Mouse (Mus musculus): Measurements from ENCODE around the gene Smyd2.

Gene Smyd2

DNA sequence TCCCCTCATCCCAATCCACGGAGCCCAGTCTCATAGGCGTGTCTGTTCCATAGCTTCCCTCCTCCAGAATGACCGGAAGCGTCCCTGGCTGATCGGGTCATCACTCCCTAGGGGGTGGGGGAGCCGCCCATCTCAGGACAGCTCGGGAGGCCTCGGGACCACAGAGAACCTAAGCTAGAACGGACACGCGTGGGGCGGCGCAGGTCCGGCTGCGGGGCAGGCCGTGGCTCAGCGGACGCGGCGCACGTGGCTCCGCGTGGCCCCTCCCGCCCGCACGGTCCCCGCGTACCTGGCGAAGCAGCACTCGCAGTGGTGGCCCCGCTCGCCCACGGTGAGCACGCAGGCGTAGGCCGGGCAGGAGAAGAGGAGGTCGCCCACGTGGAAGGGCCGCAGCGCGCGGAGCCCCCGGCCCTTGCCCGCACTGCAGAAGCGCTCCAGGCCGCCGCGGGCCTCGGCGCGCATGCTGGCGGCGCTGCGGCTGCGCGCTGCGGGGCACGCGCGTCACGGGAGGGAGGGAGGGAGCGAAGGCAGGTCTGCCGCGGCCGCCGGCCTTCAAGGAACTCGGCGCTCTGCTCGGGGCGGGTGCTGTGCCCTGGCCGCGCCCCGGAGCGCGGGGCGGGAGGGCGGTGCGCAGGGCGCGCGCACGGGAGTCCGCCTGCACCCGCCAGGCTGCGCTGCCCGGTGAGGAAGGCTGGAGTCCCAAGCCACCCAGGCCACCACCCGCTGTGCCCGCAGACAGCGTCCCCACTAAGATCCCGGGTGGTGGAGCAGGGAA is at the start of gene Smyd2:
Smyd2 (minus strand) TSS at position 546 of the 775 bp plus-strand sequence.
- DNase-seq: peak; percentile 47 to 73

- DNase-seq: no peak
These were observed 48.2 kb upstream of the Smyd2 start for GRCm38 (mm10) chr1:189970381-189970780.

- no peak for DNase-seq
These were observed 45.9 kb upstream of the Smyd2 start for GRCm38 (mm10) chr1:189968027-189968426.

DNA sequence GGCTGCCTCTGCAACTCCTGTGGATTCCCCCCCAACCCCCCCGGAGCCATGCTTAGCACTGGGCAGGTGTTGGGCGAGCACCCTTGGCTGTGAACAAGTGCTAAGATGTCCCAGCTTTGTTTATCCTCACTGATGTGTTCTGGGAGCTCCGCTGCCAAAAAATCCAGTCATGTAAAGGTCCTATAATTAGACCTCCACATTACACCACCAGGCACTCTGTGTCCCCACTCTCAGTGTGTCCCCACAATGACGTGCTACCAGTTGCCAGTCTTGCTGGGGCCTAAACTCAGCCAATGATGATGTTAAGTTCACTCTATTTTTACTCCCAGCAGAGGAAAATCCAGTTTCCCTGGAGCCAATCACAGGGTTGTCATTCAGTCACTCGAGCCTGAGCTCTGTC is 38.3 kb upstream of the Smyd2 start:
- DNase-seq: no peak

- DNase-seq: no peak
These were observed 37.6 kb upstream of the Smyd2 start for GRCm38 (mm10) chr1:189959802-189960201.

DNA sequence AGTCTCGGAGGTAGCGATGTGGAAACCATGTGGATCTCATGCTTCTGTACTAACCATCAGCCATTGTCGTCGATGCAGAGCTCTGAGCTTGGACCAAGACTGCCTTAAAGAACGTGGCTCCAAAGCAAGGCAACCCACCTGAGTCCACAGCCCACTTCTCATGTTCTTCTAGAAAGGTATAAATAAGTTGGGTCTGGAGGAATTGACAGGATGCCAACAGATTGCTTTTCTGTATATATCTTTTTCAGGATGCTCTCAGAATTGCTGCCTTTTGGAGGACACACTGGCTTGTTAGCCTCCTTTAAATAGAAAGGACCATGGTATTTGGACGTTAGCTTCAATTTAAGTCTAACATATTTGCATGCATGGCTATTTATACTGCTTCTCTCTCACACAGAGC is 29.7 kb upstream of the Smyd2 start:
- no peak for DNase-seq

DNA sequence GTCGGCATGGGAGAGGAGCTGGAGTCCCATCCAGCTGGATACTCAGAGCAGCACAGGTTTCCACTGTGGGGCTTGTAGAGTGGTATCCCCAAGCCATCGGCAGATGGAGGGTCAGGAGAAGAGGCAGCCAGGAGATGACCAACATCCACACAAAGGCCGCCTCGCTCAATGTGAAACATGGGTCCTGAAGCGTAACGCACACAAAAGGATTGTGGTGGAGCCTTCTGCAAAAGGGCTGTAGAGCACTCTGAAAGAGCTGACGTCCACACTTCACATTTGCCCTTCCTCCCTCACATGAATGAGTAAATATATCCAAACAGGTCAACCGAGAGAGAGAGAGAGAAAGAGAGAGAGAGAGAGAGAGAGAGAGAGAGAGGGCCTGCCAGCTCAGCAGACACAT is 25.2 kb upstream of the Smyd2 start:
- DNase-seq: no peak

DNA sequence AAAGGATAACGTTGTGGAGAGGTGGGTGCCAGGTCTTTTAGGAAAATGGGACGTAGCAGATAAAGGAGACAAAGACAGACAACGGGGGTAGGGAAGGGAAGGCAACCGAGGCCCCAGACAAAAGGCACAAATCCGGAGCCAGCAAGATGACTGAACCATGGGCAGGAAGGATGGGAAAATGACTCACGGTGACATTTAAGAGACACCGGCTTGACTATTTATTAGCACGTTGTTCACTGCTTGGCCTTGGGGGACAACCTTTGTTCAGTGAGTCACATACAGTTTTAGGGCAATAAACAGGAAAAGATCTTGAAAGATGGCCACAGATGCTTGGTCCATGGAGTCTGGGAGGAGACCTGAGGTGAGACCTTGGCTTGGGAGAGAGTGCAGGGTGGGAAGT is 24.0 kb upstream of the Smyd2 start:
- DNase-seq: no peak

GRCm38 (mm10) chr1:189941786-189942185 is 19.6 kb upstream of the Smyd2 start:
- DNase-seq: no peak

DNA sequence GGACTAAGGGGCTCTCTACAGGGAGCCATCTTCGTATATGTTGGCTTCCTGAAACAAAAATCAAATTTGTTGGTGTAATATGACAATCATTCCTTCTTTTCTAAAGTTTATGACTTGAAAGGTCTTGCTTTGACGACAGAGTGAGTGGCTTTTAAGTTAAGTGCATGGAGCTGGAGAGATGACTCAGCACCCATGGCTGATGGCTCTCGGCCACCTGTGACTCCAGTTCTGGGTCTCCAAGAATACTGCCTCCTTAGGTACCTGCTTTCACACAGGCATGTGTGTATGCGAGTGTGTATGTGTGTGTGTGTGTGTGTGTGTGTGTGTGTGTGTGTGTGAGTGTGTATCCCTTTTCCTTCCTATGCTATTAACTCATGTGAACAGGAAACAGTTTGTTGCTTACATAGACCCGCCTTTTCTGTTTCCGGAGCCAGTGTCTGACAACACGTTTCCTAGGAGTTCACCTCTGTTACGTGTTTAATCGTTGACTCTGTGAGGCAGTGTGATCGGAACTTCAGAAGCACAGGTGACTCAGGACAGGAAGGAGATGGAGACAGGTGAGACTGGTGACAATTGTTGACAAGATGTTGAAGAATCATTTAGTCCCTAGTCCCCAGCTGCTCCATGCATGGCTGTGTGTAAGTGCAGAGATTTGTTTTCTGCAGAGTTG is 14.4 kb upstream of the Smyd2 start:
- DNase-seq: no peak

DNA sequence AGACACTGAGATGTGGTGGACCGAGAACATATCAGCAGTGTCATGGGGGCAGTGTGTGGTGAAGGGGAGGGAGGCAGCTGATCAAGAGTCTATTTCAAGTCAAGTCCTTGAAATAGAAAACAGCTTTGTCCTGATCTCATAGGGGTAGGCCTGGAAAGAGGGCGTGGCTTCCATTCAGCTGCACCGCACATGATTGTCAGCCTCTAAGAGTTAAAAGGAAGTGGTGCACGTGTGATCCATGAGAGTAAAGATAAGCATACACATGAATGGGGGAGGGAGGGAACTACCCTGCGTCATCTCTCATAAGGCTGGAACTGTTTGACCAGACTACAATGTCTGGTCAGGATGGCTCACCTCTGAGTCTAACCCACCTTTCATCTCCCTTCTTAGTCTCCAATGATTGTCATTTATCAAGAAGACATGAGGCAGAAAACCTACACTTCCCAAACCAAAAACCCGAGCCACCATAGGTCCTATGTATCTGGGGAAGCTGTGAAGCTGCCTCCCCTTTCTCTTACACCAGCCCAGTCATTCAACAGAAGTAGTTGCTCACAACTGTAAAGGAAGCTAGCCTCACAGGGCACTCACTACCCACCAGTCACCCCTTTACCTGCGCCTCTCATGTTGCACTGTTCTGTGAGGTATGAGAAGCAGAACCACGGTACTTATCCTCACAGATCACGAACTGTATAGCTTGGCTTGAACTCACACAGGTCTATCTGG is 11.5 kb upstream of the Smyd2 start:
- peak in 1 of 2 experiments; percentile 42 for DNase-seq

DNA sequence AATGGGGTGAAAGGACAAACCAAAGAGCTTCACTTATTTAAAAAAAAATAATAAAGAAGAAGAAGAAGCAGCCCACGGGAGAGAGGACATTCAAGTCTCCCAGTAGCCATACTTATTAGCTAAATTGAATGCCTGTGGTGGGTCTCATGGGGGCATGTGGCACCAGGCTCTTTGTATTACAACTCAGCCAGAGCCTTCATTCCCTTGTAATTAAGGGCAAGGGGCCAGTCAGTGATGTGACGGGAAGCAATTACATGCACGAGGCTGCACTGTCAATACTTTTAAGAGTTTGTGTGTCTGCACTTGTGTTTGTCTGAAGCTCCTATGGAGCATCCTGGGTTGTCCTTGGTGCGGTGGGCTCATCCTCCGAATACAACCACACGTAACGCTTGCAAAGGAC is 10.8 kb upstream of the Smyd2 start:
- no peak for DNase-seq

DNA sequence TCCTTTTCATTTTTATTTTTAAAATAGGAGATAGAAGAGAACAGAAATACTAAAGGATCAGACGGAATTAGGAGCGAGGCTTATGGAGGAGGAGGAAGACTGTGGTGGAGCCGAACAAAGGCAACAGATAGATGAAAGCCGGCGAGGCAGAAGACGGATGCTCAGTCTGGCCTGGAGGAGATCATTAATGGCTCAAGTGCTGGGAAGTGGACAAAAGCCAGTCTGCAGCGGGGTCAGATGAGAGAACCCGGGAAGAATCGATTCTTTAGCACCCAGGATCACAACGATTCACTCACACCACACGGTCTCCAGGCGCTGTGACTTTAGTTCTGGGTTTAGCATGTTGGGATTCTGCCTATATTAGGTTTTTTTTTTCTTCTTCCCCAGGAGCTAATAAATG is 10.0 kb upstream of the Smyd2 start:
- DNase-seq: no peak

- DNase-seq: no peak
These were observed 7.7 kb upstream of the Smyd2 start for GRCm38 (mm10) chr1:189929896-189930295.

DNA sequence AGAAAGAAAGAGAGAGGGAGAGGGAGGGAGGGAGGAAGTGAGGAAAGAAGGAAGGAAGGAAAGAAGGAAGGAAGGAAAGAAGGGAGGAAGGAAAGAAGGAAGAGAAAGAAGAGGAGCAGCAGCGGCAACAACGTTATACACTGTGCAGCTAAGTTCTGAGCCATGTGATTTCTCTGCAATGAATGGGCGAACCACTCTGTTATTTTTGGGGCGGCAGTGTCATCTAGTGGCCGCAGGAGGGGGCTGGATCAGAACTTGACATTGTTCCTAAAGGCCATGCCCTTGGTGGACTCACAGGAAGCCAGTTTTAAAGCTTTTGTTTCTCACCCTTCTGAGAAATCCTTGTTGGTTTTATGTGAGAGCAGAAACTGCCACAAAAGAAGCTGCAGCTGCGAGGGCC is 5.5 kb upstream of the Smyd2 start:
- DNase-seq: peak; percentile 59

DNA sequence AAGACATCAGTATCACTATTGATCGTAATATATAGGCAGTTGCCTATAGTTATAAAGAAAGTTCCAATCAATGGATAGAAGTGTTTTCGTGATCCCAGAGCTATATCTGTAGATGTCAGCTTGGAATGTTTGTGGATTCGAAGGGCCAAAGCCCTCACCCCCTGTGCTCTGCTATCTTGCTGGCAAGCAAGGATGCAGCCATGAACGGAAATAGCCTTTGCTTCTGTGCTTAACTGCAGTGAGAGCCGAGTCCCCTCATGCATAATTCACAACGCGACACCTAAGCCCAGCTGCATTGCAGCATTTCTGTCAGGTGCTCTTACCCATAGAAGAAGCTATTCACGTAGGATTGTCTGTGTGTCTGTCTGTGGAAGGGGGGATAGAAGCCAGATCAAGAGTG is 4.1 kb upstream of the Smyd2 start:
- DNase-seq: no peak

DNA sequence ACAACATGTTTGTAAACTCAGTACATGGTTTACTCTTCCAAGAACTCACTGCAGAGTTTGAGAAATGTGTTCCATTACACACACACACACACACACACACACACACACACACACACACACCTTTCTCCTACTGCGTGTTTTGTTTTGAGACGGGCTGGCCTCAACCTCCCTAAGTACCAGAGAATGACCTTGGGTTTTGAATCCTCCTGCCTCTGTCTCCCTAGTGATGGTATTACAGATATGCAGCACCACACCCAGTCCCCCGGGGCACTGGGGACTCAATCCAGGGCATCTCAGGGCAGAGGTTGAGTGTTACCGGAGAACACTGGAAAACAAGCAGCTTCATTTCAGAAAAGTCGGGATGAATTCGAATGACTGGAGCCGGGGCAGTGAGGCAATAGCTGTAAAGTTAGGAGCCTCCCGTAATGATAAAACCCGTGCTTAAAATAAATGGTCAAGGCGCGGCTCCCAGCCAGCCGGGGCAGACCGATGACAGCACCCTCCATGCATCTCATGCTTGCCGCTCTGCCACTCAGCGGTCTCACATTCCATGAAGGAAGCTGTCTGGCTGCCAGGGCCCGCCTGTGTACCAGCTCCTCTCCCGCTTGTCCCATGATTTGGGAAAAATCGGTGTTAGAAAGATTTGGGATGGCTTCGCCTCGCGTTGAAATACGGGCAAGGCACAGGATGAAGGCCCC is 1.9 kb upstream of the Smyd2 start:
- no peak for DNase-seq

DNA sequence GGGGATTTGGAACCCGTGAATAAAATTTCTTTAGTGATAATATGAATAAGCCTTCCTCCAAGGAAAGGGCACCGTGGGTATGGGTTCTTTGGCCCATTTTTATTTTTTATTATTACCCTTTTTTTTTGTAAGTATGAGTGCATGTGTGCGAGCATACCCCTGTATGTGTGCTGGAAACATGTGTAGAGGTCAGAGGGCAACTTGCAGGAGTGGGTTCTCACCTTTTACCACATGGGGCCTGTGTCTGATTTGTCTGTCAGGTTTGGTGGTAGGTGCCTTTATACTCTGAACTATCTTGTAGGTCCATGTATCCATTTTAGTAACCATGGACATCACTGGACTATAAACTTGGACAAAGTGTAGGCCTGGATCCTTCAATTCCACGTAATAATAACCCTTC is 994 bp upstream of the Smyd2 start:
- no peak for DNase-seq

DNA sequence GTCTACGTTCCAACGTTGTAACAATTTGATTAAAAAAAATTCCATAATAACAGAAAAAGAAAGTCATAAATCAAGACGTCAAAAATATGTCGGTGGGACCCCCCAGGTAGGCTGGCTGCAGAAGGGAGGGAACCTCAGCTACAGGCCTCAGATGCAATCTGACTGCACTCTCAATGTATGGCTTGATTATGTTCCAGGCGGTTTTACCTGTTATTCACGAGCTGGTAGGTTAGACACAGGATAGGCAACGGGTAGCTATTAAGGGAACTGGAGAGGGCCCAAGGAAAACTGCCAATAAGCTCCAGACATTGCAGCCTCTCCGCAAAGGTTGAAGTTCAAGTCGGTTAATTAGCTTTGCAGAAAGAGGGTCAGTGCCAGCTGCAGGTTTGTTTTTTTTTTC is 558 bp upstream of the Smyd2 start:
- no peak for DNase-seq

GRCm38 (mm10) chr1:189921568-189921817 is 670 bp downstream of the Smyd2 start:
- DNase-seq: no peak

DNA sequence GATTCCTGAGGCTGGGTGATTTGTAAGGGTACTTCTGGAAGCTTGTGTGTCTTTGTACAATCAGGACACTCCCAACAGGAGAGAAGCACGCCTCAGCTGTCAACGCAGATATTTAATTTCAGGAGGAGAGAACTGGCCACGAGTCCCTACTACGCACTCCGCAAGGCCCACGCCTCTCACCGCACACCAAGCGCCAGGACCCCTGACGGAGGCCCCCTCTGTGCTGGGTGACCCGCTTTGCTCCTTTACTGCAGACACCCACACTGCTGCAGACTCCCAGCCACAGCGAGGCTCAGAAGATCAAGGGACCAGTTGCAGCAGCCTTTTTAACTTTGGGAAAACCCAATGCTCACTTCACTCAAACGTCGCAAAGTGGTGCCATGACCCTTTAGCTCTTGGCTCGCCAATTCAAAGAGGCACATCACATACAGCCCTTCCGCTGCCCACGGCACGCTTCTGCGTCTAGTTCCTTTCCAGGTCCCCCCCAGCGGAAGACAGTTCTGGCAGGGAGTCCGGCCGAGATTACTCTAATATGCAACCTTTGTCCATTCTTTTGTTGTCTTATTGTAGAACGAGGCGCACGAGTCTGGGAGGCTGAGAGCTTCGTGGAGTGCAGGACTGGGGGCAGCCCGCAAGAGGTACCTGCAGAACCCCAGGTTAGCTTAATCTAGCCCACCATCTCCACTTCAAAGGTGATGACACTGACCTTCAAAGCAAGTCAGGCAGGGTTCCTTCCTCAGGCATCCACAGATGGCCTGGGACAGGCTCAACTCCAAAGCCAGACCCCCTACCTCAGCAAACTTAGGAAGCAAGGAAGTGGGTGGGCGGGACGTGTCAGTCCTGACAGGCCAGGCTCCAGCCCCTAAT is 1.2 kb downstream of the Smyd2 start:
- DNase-seq: no peak

DNA sequence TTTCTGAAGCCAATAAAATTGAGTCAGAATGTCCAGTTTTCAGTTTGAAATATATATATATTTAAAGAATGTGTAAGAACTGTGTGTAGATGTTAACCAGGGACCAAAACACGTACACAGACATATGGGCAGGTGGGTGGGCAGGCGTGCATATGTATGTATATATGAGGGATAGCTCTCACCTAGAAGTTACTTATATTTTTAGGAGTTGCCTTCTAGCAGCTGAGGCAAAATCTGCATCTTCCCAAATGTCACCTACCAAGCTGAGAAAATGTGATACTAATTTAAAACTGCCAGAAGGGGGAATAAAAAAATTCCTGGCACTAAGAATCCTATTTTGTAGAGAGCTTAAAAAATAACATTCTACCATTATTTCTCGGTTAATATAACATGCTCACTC is 2.4 kb downstream of the Smyd2 start:
- no peak for DNase-seq

DNA sequence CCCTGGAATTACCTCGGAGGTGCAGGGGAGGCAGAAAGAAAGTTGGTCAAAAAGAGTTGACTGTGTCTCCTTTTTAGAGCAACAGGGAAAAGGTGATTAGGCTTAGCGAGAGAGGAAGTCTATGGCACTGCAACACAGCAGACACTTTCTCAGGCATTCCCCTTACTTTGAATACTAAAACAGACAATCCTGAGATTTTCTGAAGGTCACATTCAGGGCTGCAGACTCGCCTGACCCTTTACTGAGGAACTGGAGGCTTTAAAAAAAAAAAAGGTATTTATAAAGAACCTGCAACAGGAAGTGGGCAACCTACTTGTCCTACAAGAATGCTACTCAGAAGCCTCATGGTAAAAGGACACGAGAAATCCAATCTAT is 5.0 kb downstream of the Smyd2 start:
- no peak for DNase-seq
